Mouse (Mus musculus) bone marrow macrophage, adult 2 months (primary cell): Measurements from ENCODE around the gene Gfy.

Experiments used
- CTCF ChIP-seq: IDR thresholded peaks from 2 replicates; pipeline ENCODE4 v1.5.1; 2012; ENCODE audit warnings: low read depth, mild to moderate bottlenecking, low read length, moderate library complexity
- POLR2A ChIP-seq: IDR thresholded peaks from 2 replicates; pipeline ENCODE4 v1.6.1; 2012; ENCODE audit warnings: mild to moderate bottlenecking, low read depth, low read length, borderline replicate concordance

DNA sequence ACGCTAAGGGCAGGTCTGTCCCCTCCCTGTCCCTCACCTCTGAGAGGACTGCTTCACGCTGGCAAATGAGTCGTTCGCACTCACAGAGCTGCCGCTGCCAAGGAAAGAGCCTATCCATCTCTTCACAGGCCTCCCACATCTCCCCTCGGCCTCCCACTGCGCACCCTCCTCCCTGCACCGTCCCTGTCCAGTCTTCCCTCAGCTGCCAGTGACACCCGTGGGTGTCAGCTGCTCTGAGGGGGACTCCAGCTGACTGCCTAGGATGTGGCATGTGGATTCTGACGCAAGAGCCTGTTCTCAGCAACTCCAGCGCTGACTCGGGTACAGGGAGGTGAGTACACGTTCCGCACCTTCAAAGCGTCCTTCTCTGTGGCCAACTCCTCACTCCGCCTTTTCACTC, 10.2 kb upstream of the Gfy start:
- TF ChIP-seq POLR2A: no peak
- TF ChIP-seq CTCF: no peak
